Mouse (Mus musculus) heart, adult 2 months (tissue): ENCODE data around the gene Nudt4.

Source experiments
- CTCF ChIP-seq: fragments of 200-600 bp; IDR thresholded peaks from 2 replicates; pipeline ENCODE4 v1.8.1; 2022; ENCODE audit warnings: antibody characterized with exemption, mild to moderate bottlenecking, moderate library complexity
- POLR2A ChIP-seq: fragments of 200-500 bp; IDR thresholded peaks from 2 replicates; pipeline ENCODE4 v1.6.1; 2011; ENCODE audit warnings: mild to moderate bottlenecking, low read depth, low read length, control low read depth; ENCODE audit not compliant: insufficient read depth

DNA sequence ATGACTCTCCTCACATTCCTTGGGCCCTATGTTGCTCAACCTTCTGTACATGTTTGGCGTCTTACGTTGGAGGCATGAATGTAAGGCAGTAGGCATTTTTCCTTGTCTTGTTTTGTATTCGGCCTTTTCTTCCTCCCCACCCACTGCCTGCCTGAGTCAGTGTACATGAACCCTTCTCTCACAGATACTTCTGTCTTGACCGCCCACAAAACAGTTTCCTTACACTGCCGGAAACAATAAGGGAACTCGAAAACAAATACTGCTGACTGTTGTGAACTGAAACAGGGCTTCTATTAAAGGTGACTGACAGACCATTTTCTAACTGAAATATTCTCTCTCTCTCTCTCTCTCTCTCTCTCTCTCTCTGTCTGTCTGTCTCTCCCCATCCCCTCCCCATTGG, 55.2 kb downstream of the Nudt4 start:
- TF ChIP-seq POLR2A (no peak), CTCF (no peak)
